Comparison of ENCODE assay signal across 8 mouse cellular contexts in genomic region chr13:91462395-91462794, GRCm38 (mm10). TPM values are rescaled to one million over a fixed set of nuclear protein-coding genes. Genes with fewer than 3 reads are reported as not detected.
DNase-seq lines count a peak whose midpoint lies in the region; ATAC-seq and TF ChIP-seq lines count a peak whose summit lies in the region.

No protein-coding gene starts in this region.

- no peaks in the 10 kb centered on the region for H3K36me3 ChIP-seq in heart, embryonic 12.5 days
- H3K36me3 ChIP-seq in E14TG2a.4 (ENCODE audit: insufficient read depth, low read length), result no peaks in the 10 kb centered on the region
- H3K36me3 ChIP-seq in forebrain, embryonic 12.5 days (replicated peaks), result no peaks in the 10 kb centered on the region
- H3K36me3 ChIP-seq in liver, embryonic 14.5 days (replicated peaks; ENCODE audit: control insufficient read depth, insufficient read depth, low read depth), result no peaks in the 10 kb centered on the region

- H3K4me1 ChIP-seq in heart, embryonic 12.5 days (replicated peaks), result peaks cover 27% of the 10 kb centered on the region
- H3K4me1 ChIP-seq in E14TG2a.4 (replicated peaks; ENCODE audit: low read depth, low read length), result peaks cover 15% of the 10 kb centered on the region
- peaks cover 27% of the 10 kb centered on the region for H3K4me1 ChIP-seq in forebrain, embryonic 12.5 days
- H3K4me1 ChIP-seq in liver, embryonic 14.5 days (replicated peaks; ENCODE audit: control insufficient read depth in 2 of 2, insufficient read depth in 2 of 2, low read length in 1 of 2), result peaks cover 36 to 41% of the 10 kb centered on the region in 2 experiments

- no peak for TF ChIP-seq EP300 in liver, embryonic 14.5 days (IDR thresholded peaks at IDR 0.05; ENCODE audit: low read depth)

- no peak for DNase-seq in heart, postnatal 25 days (ENCODE audit: low spot score)
- DNase-seq in liver, embryonic 14.5 days (ENCODE audit: low read depth in 3 of 3, low spot score in 3 of 3), result peak in 1 of 3 experiments; percentile 43
- no peak for DNase-seq in spleen, postnatal 4 days (ENCODE audit: low spot score in 2 of 2)
- DNase-seq in gastrocnemius, postnatal 36 days, result no peak

- H3K9me3 ChIP-seq in heart, embryonic 12.5 days (replicated peaks), result no peaks in the 10 kb centered on the region
- H3K9me3 ChIP-seq in E14TG2a.4 (ENCODE audit: low read length), result no peaks in the 10 kb centered on the region
- H3K9me3 ChIP-seq in forebrain, embryonic 12.5 days, result no peaks in the 10 kb centered on the region
- H3K9me3 ChIP-seq in liver, embryonic 14.5 days (ENCODE audit: control insufficient read depth, low read length), result no peaks in the 10 kb centered on the region

- intact Hi-C loops in heart, postnatal 25 days (cut with DNase I), result loop anchor here (5.0 to 10.0 kb wide), 2 partner anchors 240 to 342 kb away; partner anchors contain the start of genes Atg10 and Zcchc9
- intact Hi-C loops in gastrocnemius, postnatal 36 days (cut with DNase I), result loop anchor here (5.0 to 10.0 kb wide), 3 partner anchors 175 to 528 kb away; no protein-coding TSS in a partner anchor

- peak overlapping the region; percentile 75 for H3K4me3 ChIP-seq in heart, embryonic 12.5 days
- H3K4me3 ChIP-seq in E14TG2a.4 (replicated peaks; ENCODE audit: low read length), result peak overlapping the region; percentile 86
- H3K4me3 ChIP-seq in forebrain, embryonic 12.5 days (replicated peaks), result peak overlapping the region; percentile 98
- peak overlapping the region; percentile 84 to 93 for H3K4me3 ChIP-seq in liver, embryonic 14.5 days (ENCODE audit: insufficient read depth in 1 of 2, low read depth in 2 of 2, low read length in 2 of 2)

- ATAC-seq in heart, embryonic 12.5 days (ENCODE audit: insufficient number of reproducible peaks, low FRiP score), result no peak
- no peak for ATAC-seq in forebrain, embryonic 12.5 days (ENCODE audit: low FRiP score)
- no peak for ATAC-seq in liver, embryonic 14.5 days (ENCODE audit: insufficient read depth)
- ATAC-seq in monocyte, adult 5-6 weeks (replicated peaks; ENCODE audit: insufficient number of reproducible peaks, low FRiP score, low TSS enrichment, poor library complexity, severe bottlenecking), result no peak

- 9% methylated on average over 2 of the region's 2 CpGs for WGBS in heart, embryonic 12.5 days
- 0% methylated on average over 2 of the region's 2 CpGs for WGBS in forebrain, embryonic 12.5 days
- WGBS in liver, embryonic 14.5 days (ENCODE audit: insufficient replicate concordance), result 4% methylated on average over 1 of the region's 2 CpGs

- H3K4me2 ChIP-seq in heart, embryonic 12.5 days, result peak overlapping the region; percentile 79
- peak overlapping the region; percentile 77 for H3K4me2 ChIP-seq in forebrain, embryonic 12.5 days
- peak overlapping the region; percentile 82 for H3K4me2 ChIP-seq in liver, embryonic 14.5 days (ENCODE audit: low read depth)

- TF ChIP-seq CTCF in E14TG2a.4 (conservative IDR thresholded peaks at IDR 0.05; ENCODE audit: low read length), result no peak
- no peak for TF ChIP-seq CTCF in liver, embryonic 14.5 days (IDR thresholded peaks at IDR 0.05; ENCODE audit: low read depth)

- no peaks in the 10 kb centered on the region for H3K27me3 ChIP-seq in heart, embryonic 12.5 days (replicated peaks)
- peaks cover 13% of the 10 kb centered on the region for H3K27me3 ChIP-seq in E14TG2a.4 (ENCODE audit: insufficient read depth, low read length)
- H3K27me3 ChIP-seq in forebrain, embryonic 12.5 days, result no peaks in the 10 kb centered on the region
- H3K27me3 ChIP-seq in liver, embryonic 14.5 days (ENCODE audit: control insufficient read depth, insufficient read depth, low read length), result no peaks in the 10 kb centered on the region

- H3K27ac ChIP-seq in heart, embryonic 12.5 days (ENCODE audit: poor library complexity, severe bottlenecking), result no peak overlapping the region
- 0 out of 2 replicates have a peak overlapping the region, but pooled peaks have one; percentile 20 for H3K27ac ChIP-seq in forebrain, embryonic 12.5 days
- H3K27ac ChIP-seq in liver, embryonic 14.5 days, result peak overlapping the region; percentile 78

- peak overlapping the region; percentile 86 for H3K9ac ChIP-seq in heart, embryonic 12.5 days
- H3K9ac ChIP-seq in forebrain, embryonic 12.5 days, result peak overlapping the region; percentile 96
- peak overlapping the region; percentile 96 for H3K9ac ChIP-seq in liver, embryonic 14.5 days (replicated peaks)

RNA-seq across cellular contexts. Expression of gene Ssbp2, which starts 2.3 kb away (rescaled TPM):
- polyA plus RNA-seq in heart, embryonic 12.5 days (2016; fragmentation: Nextera tagmentation; extraction: Ambion mirVana), result 78.6 and 79.0 TPM in 2 replicates
- 10 to 100 TPM; 43.3 to 48.1 TPM for total RNA-seq in heart, postnatal 25 days (2021)
- polyA plus RNA-seq in forebrain, embryonic 12.5 days (2016; fragmentation: Nextera tagmentation; extraction: Ambion mirVana), result 185 and 191 TPM in 2 replicates
- 21.4 and 23.7 TPM in 2 replicates for polyA plus RNA-seq in liver, embryonic 14.5 days (2012; rRNA removed)
- 43.0 and 47.2 TPM in 2 replicates for polyA plus RNA-seq in liver, embryonic 14.5 days (2014; fragmentation: Nextera tagmentation; extraction: Ambion mirVana)
- 9.8 to 35.4 TPM (median 12.4 TPM) in 3 replicates for total RNA-seq in monocyte, adult 5-6 weeks (2017)
- 10 to 100 TPM; 16.7 to 19.8 TPM for total RNA-seq in gastrocnemius, postnatal 36 days (2021)
